Mouse (Mus musculus) frontal cortex, adult (tissue): Measurements from ENCODE around the gene Ggcx.
A peak's percentile ranks its signal among the peaks of the same experiment; 100 is the strongest.

Experiments used
- ATAC-seq: cut with Nextera tagmentation; 2 replicates; pipeline ENCODE4 v1.9.2; 2017; ENCODE audit warnings: mild to moderate bottlenecking, moderate library complexity, mixed read lengths; ENCODE audit not compliant: low TSS enrichment

Gene Ggcx

GRCm38 (mm10) chr6:72414076-72414756 is at the start of gene Ggcx:
Gene Ggcx (plus strand): TSS chr6:72414308.
- ATAC-seq = peak; percentile 94

- ATAC-seq = no peak
Observed at GRCm38 (mm10) chr6:72364985-72365384, 49.1 kb upstream of the Ggcx start.

- no peak for ATAC-seq
Observed at GRCm38 (mm10) chr6:72366304-72366703, 47.8 kb upstream of the Ggcx start.

GRCm38 (mm10) chr6:72366844-72367443 is 47.2 kb upstream of the Ggcx start, which contains the start of gene Rnf181:
Gene Rnf181 (minus strand): TSS chr6:72366956.
- ATAC-seq = no peak

GRCm38 (mm10) chr6:72367460-72367974 is 46.6 kb upstream of the Ggcx start:
- no peak for ATAC-seq

- ATAC-seq = no peak
Observed at GRCm38 (mm10) chr6:72369557-72369956, 44.6 kb upstream of the Ggcx start.

- no peak for ATAC-seq
Observed at GRCm38 (mm10) chr6:72370091-72370490, 44.0 kb upstream of the Ggcx start.

- ATAC-seq = peak; percentile 92
Observed at GRCm38 (mm10) chr6:72371147-72371546, 43.0 kb upstream of the Ggcx start.

- ATAC-seq = peak; percentile 42; the same call in 1 of the 2 replicates
Observed at GRCm38 (mm10) chr6:72371571-72371970, 42.5 kb upstream of the Ggcx start.

- no peak for ATAC-seq
Observed at GRCm38 (mm10) chr6:72373184-72373583, 40.9 kb upstream of the Ggcx start.

- no peak for ATAC-seq
Observed at GRCm38 (mm10) chr6:72374206-72374605, 39.9 kb upstream of the Ggcx start.

GRCm38 (mm10) chr6:72374820-72375563 is 39.1 kb upstream of the Ggcx start:
- ATAC-seq = no peak

- ATAC-seq = no peak
Observed at GRCm38 (mm10) chr6:72378510-72379234, 35.4 kb upstream of the Ggcx start.

GRCm38 (mm10) chr6:72379377-72380130 is 34.6 kb upstream of the Ggcx start:
- ATAC-seq = no peak

- ATAC-seq = peak; percentile 57
Observed at GRCm38 (mm10) chr6:72380131-72380770, 33.9 kb upstream of the Ggcx start, which contains the start of gene Vamp5. Gene Vamp5 (minus strand): TSS chr6:72380468.

- no peak for ATAC-seq
Observed at GRCm38 (mm10) chr6:72382494-72382893, 31.6 kb upstream of the Ggcx start.

- no peak for ATAC-seq
Observed at GRCm38 (mm10) chr6:72383142-72383820, 30.8 kb upstream of the Ggcx start.

GRCm38 (mm10) chr6:72383952-72384351 is 30.2 kb upstream of the Ggcx start:
- ATAC-seq = no peak

- ATAC-seq = no peak
Observed at GRCm38 (mm10) chr6:72385258-72385657, 28.9 kb upstream of the Ggcx start.

- no peak for ATAC-seq
Observed at GRCm38 (mm10) chr6:72386561-72386960, 27.5 kb upstream of the Ggcx start.
